Mouse (Mus musculus) retina, postnatal 1 day (tissue): ENCODE measurements around the gene Grik5.

Experiments
- DNase-seq: peaks from one replicate; pipeline ENCODE4 v3.0.0-alpha.2; 2012

Grik5 gene

DNA sequence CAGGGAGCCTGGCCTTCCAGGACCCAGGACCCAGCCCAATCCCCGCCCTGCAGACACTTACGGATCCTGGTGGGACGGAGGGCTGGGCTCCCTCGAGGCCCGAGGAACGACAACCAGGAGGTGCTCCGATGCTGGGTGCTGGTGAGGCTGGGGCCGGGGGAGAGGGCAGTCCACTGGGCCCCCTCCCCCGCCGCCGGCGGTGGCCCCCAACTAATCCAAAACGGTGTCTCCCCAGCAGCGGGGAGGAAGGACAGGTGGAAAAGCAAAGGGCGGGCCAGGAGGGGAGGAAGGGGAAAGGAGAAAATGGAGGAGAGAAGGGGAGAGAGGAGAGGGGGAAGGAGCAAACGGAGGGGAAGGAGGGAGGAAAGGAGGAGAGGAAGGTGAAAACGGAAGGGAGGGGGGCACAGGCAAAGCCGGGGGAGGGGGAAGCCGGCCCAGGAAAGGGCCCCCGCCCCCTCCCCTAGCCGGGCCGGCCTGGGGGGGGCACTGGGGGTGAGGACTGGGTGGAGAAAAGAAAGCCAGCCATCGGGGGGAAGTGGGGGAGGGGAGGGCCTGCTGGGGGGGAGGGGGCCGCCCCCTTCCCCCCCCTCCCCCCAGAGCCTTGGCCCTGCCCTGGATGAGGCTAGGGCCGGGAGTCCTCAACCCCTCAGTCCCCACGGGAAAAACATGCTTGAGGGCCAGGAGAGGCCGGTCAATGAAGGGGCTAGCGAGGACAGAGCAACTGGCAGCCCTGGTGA lies at the start of gene Grik5, which contains the start of gene Zfp574:
Gene Grik5 (minus strand): TSS at position 368 of the 737 bp plus-strand sequence.
Gene Zfp574 (plus strand): TSS at position 589 of the 737 bp plus-strand sequence.
- DNase-seq: peak; percentile 50

DNA sequence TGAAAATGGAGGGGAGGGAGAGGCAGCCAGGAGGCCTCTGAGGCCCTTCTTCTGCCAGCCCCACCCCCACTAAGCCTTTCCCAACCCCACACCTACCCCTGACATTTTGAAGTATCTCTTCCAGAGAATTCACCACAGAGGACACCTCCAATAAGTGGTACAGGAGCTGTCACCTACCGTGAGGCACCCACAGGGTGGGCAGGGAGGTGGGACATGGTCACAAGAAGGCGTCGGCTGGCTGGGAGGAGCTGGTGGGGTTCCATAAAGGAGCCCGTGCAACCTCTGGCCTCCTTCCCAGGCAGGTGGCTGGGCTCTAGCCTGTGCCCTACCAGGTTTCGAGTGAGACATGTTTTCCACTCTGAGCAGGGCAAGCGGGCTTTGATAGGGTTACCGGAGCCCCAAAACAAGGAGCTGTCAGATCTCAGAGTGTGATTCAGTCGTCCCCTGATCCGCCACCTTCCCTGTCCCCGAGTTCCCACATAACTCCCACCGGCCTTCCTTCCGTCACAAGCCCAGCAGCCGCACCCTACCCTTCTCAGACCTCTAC lies 49.2 kb upstream of the Grik5 start:
- no peak for DNase-seq

DNA sequence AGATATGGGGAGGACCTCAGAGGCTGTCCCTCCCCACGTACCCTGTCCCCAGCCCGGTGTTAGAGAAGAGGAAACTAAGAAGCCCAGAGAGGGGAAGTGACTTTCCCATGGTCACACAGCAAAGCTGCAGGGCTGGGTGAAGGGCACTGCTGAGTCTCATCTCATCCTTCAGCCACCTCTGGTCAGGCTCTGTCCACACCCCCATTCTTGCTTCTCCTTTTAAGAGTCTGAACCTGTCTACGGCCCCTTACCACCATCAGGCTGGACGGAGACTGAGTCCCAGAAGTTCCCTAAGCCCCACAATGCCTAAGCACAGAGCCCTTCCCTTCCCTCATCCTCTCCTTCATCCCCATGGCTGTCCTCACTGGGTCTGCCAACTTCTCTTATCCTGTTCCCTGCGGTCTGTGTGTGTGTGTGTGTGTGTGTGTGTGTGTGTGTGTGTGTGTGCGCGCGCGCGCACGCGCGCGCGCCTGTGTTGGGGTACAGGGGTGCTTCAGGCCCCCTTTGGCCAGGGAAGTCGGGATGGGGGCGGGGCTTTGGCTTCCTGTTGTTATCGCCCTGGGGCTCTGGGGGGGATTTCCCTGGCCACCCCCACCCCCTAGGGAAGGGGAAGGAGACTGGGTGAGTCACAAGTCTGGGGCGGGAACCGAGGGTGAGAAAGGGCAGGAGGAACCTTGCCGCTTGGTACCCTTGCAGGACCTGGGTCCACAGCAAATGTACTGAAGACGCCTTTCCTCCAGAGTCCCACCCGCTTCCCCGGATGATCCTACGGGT lies 48.1 kb upstream of the Grik5 start:
- no peak for DNase-seq

DNA sequence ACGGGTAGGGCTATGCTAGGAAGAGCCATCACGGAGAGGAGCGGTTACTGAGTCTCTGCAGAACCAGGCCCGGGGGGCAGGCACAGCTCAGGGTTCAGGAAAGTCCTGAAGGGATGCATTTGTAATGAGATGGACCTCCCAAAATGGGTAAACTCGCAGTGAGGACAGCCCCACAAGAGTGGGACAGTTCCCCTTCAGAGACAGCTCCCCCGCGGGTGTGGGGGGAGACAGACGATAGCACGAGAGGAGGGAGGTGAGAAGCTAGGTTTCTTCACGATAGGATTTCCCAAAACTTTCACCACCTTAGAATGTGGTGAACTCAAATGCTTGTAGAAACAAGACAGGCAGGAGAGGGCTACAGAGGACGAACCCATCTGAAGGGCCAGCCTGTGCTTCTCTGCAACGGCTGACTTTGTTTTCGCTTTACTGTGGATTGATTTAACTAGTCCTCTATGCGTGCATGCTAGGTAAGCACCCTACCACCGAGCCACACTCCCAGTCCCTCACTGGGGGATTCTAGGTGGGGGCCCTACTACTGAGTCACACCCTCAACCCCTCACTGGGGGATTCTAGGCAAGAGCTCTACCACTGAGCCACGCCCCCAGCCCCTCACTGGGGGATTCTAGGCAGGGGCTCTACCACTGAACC lies 40.9 kb upstream of the Grik5 start:
- no peak for DNase-seq

DNA sequence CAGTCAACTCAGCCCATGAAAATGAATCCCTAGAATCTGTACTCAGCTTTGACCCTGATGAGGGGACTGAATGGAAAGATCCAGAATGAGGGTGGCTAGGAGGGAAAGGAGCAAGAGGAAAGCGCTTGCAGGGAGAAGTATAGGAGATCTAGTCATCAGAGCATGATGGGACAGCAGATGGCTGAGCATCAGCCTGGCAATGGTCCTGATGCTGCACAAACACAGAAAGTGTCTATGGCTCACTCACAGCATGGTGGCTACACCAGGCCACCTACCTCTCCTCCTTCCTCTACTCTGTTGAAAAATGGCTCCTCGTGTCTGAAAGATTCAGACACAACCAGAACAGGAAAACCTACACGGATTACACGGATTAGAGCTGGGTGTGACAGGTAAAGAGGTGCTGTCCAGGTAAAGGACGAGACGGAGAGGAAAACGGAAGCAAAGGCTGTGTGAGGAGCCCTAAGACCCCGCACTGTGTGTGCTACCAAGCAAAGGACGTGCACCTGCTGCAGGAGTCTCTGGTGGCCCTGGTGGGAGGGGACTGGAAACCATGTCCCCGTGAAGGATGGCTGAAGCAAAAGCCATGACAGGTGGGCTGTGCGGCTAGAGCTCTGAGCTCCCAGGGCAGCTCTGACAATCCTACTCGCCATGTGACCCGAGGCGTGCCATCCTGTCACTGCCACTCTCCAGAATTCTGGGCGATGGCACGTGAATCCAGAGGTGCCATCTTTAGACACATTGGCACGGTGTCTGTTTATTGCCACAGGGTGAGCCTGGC lies 40.2 kb upstream of the Grik5 start:
- DNase-seq: no peak

DNA sequence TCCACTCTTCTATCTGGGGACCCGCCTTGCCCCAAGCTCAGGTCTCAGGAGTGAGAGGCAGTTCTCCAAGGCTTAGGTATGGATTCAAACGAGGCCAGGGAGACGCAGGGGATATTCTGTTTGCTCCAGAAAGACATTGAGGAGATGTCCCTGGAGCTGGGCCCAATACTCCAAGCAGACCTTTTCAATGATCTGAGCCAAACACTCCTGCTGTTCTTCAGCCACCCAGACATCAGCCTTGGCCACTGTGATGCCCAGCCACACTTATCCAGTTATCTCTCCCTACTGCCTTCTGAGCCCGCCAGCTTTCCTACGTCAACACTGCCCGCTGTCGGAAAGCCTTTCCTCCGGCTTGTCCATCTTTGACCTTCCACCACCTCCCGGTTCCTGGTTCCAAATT lies 38.2 kb upstream of the Grik5 start:
- no peak for DNase-seq

DNA sequence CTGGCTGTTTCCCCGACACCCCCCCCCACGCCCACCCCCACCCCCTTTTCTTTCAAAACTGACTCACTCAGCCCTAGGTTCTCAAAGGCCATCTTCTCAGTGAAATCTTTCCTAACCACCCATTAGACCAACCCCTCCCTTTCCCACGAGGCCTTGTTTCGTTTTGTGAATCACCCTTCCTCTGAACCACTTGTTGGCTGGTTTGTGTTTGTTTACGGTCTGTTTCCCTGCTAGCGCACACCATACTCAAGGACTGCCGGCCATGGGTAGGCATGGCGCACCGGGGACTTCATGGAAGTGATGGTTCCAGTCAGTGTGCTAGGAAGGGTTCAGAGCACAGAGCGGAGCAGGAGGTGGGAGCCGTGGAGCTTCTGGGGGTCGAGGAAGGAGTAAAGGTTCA lies 37.2 kb upstream of the Grik5 start:
- DNase-seq: no peak

DNA sequence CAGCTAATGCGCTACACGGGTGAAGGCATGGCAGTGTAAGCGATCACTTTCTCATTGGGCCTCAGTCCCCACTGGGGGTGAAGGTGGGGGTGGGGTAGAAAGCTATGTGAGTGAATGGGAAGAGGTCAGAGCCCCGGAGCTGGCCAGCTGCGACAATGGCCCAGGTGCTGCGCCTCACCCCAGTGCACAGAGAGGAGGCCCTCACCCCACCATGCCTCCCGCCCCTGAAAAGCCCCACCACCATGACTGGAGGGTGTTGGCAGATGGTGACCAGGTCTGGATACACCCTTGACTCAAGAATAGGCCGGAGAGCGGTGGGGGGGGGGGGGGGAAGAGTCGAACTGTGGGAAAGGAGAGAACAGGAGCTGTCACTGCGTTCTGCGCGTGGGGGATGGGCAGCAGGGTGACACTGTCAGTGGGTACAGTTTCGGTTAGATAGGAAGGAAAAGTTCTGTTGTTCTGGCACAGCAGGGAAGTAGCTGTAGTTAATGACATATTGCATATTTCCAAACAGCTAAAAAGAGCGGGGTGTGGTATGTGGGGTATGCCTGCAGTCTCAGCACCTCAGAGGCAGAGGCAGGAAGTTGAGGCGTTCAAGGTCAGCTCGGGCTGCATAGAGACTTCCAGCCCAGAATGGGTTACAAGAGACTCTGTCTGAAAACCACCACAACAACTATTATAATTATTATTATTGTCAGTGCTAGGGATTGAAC lies 34.8 kb upstream of the Grik5 start:
- DNase-seq: no peak

DNA sequence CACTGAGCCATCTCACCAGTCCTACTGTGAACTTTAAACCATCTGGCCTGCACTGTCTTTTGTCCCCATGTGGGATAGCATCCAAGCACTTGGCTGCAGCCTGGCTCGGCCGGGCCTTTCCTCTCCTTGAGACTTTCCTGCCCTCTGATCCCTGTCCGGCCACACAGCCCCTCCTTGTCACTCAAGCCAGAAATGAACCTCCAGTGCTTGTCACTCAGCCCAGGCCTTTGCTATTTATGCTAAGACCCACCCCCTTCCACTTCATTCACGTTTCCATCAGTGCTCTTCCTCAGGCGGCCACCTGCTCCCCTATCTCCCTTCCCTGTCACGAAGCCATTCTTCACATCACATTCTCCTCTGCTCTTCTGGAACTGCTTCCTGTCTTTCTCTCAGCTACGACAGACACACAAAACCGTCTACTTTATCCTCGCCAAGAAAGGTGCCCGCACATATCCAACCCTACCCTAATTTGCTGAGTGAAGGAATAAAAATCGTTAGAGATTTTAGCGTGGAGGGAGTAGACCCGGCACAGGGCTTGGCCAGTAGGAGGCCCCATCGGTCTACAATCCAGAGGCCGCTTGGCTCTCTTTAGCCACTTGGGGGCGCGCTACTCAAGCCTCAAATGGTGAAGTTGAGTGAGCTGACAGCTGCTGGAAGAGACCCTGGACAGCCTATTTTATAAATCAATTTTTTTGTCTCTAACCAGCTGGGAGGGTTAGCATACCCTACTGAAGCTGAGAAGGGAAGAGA lies 33.4 kb upstream of the Grik5 start:
- DNase-seq: peak; percentile 88

DNA sequence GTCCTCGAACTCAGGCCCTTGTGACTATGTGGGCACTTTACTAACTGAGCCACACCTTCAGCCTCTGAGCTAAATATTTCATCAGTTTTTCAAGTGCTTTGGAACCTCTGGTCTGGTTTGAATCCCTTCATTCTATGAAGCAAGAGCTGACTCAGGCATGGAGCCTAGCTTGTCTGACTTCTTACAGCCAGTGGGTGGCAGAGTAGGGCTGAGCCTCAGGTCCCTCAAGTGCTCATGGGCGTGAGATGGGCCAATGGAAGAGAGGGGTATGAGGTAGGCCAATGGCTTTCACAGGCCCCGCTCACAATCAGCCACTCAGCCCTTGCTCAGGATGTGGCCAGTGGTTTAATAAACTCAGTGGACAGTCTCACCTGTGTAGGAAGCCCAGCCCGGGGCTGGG lies 27.4 kb upstream of the Grik5 start:
- DNase-seq: no peak

DNA sequence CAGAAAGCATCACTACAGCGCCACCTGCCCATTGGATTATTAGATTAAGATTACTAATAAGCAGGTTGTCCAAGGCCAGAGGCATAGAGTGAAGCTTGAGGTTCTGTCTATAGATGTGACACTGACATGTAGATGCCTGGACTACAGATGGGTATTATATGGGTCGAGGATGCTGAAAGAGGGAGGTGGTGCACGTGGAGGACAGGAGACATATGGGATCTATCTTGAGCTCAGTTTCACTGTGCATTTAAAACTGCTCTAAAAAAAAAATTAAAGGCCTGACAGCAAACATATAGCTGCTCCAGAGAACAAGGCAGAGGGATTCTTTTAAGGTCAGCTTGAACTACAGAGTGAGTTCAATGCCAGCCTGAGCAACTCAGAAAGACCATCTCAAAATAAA lies 26.0 kb upstream of the Grik5 start:
- DNase-seq: no peak

DNA sequence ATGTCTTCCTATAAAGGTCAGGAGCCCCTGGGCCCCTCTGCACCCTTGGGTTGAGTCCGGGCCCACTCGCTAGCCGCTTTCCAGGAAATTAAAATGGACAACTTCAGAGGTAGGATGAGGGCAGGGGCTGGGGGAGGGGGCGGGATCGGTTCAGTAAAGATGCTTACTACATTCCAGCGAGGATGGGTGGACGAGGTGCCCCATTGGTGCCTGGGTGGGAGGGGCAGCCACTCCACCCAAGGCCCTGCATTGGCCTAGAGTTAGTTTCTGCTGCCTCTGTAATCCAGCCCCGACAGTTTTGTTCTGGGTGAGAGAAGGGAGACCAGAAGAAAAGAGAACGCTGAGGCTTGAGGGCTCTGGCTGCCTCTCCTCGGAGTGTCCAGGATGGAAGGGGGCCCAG lies 17.7 kb upstream of the Grik5 start:
- peak; percentile 30 for DNase-seq

DNA sequence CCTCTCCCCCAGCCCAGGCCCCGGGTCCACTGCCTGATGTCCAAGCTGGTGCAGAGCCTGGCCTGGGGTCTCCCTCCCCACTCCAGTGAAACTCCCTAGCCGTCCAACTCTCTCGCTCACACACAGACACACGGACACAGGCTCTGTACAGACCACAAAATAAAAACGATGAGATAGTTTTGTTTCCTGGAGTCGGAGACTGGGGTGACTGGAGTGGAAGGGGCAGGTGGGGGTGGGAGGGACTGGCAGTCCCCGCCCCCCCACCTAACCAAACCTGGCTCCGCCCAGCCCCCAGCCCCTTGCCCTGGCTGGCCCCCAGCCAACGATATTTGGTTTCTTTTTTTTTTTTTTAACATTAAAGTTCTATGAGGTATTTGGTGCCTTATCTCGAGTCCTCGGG lies 16.8 kb upstream of the Grik5 start:
- DNase-seq: no peak

DNA sequence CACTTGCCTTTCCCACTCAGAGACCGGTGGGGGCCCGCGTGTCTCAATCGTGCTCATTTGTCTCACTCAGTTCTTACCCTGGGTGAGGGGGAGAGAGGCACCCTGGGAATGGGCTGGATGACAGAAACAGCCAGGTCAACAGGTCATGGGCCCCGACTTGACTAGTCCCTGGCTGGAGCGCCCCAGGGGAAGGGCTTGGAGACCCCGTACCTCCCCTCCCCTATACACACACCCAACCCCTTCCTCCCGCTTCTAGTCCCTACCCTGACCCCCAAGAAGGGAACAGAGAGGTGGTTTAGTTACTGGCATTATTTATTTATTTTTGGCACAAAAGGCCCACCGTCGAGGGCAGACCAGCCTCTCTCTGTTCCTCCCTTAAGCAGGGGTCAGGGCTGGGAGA lies 16.4 kb upstream of the Grik5 start:
- peak; percentile 48 for DNase-seq

DNA sequence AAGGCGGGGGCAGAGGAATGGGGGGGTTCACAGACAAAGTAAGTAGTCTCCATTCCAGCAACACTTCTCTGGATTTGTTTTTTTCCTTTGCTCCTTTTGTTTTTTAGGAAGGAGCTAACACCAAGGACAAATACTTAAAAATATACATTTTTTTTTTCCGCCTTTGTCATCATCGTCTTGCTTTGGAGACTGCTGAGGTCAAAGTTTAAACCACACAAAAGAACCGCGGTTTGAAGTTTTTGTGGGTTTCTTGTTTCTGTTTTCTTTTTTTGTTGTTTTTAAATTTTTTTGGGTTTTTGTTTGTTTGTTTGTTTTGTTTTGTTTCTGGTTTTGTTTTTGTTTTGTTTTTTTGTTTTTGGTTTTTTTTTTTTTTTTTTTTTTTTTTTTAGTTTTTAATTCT lies 15.8 kb upstream of the Grik5 start:
- no peak for DNase-seq

DNA sequence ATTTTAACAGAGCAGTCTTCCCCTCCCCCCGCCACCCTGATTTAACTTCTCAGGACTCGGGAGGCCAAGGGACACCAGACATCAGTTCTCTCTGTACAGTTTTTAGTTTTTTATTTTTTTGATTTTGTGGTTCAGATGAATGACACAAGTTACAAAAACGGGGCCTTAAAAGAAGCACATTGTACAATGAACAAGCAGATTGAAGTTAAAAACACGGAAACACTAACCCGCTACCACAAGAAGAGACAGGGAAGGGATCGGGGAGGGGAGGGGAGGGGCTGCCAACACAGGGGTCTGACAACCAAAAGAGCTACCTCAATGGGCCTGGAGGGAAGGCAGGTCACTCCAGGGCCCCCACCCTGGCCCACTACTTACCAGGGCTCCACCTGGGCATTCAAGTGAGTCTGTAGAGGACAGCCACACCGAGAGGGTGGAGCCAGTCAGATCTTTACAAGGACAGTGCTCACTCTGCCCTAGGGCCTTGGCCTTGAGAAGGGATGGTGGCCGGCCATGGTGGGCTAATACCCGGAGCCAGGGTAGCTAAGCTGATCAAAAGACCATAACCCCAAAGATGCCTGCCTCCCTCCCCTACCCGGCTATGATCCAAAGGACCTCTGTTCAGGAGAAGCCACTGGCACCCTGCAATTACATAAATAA lies 15.2 kb upstream of the Grik5 start:
- no peak for DNase-seq

DNA sequence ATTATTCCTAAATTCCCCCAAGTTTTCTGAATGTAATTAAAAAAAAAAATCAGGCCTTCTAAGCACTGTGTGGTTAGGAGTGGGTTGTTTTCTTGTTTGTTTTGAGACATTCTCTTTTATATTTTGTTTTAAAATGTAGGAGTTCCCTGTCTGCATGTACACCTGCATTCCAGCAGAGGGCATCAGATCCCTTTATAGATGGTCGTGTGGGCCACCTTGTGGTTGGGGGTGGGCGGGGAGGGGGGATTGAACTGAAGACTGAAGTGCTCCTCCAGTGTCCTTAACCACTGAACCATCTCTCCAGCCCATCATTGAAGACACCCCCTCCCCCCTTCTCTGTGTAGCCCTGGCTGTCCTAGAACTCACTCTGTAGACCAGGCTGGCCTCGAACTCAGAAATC lies 14.5 kb upstream of the Grik5 start:
- peak; percentile 52 for DNase-seq

DNA sequence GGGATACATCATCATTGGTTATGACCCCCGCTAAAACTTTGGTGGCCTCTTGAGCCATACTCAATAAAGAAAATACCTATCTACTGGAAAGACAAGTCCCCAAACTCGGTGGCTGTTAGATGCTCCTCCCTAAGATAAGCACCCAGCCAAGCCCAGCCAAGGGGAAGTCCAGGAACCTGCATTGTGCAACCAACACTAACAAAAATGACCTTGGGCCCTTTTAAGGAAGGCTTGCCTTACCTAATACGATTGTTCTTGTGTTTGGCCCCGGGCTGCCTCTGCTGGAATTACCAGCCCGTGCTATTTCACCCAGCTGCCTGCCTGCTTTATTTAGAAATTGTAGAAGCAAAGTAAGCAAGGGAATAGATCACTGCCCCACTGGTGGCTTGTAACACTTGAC lies 12.5 kb upstream of the Grik5 start:
- no peak for DNase-seq

DNA sequence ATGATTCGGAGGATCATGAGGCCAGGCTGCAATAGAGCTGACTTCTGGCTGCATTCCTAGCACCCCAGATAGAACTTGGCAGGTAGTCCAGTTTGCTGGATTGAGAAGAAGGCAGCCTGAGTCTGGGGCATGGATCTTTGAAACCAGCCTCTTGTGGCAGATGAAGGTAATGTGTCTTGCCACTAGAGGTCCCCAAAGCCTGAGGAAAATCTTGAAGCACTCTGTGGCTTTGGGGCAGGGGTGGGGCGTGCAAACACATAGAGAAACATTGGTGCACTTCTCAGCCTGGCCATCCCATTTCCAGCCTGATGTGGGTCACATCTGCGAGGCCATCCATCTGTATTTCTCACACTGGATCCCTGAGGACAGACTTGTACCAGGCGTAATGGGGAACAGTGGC lies 10.4 kb upstream of the Grik5 start:
- peak; percentile 75 for DNase-seq

DNA sequence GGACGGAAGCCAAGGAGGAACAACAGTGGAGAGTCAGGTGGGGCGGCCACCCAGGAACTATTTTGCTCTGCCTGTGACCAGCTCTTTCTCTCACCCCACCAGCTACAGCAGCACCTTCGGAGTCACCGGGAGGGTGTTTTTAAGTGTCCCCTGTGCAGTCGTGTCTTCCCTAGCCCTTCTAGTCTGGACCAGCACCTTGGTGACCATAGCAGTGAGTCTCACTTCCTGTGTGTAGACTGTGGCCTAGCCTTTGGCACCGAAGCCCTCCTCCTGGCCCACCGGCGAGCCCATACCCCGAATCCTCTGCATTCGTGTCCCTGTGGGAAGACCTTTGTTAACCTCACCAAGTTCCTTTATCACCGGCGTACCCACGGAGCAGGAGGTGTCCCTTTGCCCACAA lies 8.3 kb upstream of the Grik5 start:
- DNase-seq: no peak

DNA sequence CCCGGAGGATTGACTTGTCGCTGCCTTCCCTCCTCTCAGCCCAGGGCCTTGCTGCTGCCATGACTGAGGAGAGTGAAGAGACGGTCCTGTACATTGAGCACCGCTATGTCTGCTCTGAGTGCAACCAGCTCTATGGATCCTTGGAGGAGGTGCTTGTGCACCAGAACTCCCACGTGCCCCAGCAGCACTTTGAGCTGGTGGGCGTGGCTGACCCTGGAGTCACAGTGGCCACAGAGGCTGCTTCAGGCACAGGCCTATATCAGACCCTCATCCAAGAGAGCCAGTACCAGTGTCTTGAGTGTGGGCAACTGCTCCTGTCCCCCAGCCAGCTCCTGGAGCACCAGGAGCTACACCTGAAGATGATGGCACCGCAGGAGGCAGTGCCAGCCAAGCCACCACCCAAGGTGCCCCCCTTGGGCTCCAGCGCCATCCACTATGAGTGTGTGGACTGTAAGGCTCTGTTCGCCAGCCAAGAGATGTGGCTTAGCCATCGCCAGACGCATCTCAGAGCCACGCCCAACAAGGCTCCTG lies 7.4 kb upstream of the Grik5 start:
- no peak for DNase-seq
